Mouse (Mus musculus) small intestine, adult 2 months (tissue): Measurements from ENCODE around the gene Actn4. TPM values are rescaled to one million over a fixed set of nuclear protein-coding genes. Genes with fewer than 3 reads are reported as not detected.

Experiments used
- H3K27ac ChIP-seq: fragments of 200-500 bp; 2 replicates; pipeline ENCODE4 v1.5.1; 2012; ENCODE audit warnings: low read depth, low read length, control low read depth, inconsistent platforms; ENCODE audit not compliant: insufficient read depth
- H3K27me3 ChIP-seq: fragments of 200-500 bp; 2 replicates; pipeline ENCODE4 v1.6.1; 2012; ENCODE audit warnings: mild to moderate bottlenecking, moderate library complexity, low read length, inconsistent platforms; ENCODE audit not compliant: control insufficient read depth, insufficient read depth
- H3K36me3 ChIP-seq: fragments of 200-500 bp; 2 replicates; pipeline ENCODE4 v1.6.1; 2012; ENCODE audit warnings: mild to moderate bottlenecking, low read length, control low read depth, inconsistent platforms; ENCODE audit not compliant: control insufficient read depth, insufficient read depth
- H3K4me1 ChIP-seq: fragments of 200-500 bp; 2 replicates; pipeline ENCODE4 v1.6.1; 2012; ENCODE audit warnings: low read length, inconsistent platforms, mixed read lengths; ENCODE audit not compliant: control insufficient read depth, insufficient read depth, insufficient read length
- H3K4me3 ChIP-seq: fragments of 200-500 bp; 2 replicates; pipeline ENCODE4 v1.5.1; 2012; ENCODE audit warnings: low read depth, mild to moderate bottlenecking, control low read depth, inconsistent platforms, low read length, moderate library complexity
- CTCF ChIP-seq: fragments of 200-500 bp; IDR thresholded peaks from 2 replicates; pipeline ENCODE4 v1.5.1; 2012; ENCODE audit warnings: low read depth, mild to moderate bottlenecking, control low read depth, inconsistent platforms, low read length, moderate library complexity, mixed read lengths; ENCODE audit not compliant: insufficient replicate concordance, insufficient read length; ENCODE audit errors: extremely low read depth
- POLR2A ChIP-seq: fragments of 200-500 bp; IDR thresholded peaks from 2 replicates; pipeline ENCODE4 v1.6.1; 2012; ENCODE audit warnings: low read depth, mild to moderate bottlenecking, control low read depth, inconsistent platforms, low read length, moderate library complexity
- WGBS: fragments of 180-500 bp; shearing (Covaris S2); methylation state at CpG from one replicate; pipeline ENCODE4 v1.1.7; 2018; 5-methylcytosine and 5-hydroxymethylcytosine counted together
- polyA plus RNA-seq: library from polyadenylated mRNA; depleted of rRNA; stranded (reverse); fragments of >200 nt; gene quantifications from 2 replicates; pipeline ENCODE4 v1.2.3, GENCODE M21; 2012

The Actn4 gene
- polyA plus RNA-seq, 1 experiment: 1,069 TPM

DNA sequence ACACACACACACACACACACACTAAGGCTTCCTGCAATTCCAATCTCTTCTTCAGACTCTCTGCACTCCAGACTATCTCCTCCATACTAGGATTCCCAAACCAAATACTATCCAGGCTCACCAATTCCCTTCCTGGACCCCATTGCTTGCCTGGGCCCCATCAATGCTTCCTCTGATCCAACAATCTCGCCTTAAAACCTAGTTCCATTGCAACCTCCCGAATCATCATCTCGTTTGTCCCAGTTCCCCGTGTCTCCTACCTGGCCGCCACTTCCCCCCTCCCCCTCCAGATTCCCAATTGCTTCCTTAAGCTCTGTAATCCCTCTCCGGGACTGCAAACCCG lies 585 bp downstream of the Actn4 start:
- peak overlapping the region; percentile 95 for H3K4me3 ChIP-seq
- WGBS: 0% methylated on average over 7 of the region's 7 CpGs
- H3K36me3 ChIP-seq: peaks cover 4% of the 10 kb centered on the region
- no peaks in the 10 kb centered on the region for H3K27me3 ChIP-seq
- peaks cover 15% of the 10 kb centered on the region; the same call in 1 of the 2 replicates for H3K4me1 ChIP-seq
- H3K27ac ChIP-seq: peak overlapping the region; percentile 95
- no peak for TF ChIP-seq POLR2A
- no peak for TF ChIP-seq CTCF

DNA sequence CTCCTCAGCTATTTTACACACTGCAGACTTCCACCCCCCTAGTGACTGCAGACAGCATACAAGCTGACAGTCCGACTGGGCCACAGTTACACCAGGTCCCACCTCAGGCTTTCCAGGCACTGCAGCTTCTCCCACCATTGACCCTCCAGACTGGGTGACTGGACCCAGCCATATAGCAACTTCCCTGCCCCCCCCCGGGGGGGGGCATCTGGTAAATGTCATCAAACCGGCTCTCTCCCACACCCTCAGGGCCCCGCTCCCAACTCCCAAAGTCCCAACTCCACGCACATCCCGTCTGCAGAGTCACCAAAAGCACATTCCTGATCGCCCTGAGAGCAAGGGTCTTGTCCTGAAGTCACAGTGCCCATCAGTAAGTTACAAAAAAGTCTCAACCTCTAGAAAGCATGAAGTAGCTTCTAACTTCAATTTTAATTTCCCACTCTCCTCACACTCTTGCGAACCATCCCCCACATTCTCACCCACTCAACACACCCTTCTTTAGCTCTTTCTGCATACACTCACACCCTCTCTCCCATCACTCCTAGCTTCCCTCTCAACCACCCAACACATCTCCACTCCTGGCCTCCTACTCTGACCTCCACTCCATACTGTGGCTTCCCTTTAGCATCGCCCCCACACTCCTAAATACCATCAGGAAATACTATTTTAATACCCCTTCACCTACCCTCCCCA lies 1.6 kb downstream of the Actn4 start:
- H3K4me3 ChIP-seq: peak overlapping the region; percentile 66
- WGBS: 9% methylated on average over 9 of the region's 9 CpGs
- peak overlapping the region; percentile 95 for H3K27ac ChIP-seq
- no peaks in the 10 kb centered on the region for H3K27me3 ChIP-seq
- peaks cover 21% of the 10 kb centered on the region; the same call in 1 of the 2 replicates for H3K4me1 ChIP-seq
- TF ChIP-seq CTCF: no peak
- no peak for TF ChIP-seq POLR2A
- H3K36me3 ChIP-seq: peaks cover 6% of the 10 kb centered on the region

DNA sequence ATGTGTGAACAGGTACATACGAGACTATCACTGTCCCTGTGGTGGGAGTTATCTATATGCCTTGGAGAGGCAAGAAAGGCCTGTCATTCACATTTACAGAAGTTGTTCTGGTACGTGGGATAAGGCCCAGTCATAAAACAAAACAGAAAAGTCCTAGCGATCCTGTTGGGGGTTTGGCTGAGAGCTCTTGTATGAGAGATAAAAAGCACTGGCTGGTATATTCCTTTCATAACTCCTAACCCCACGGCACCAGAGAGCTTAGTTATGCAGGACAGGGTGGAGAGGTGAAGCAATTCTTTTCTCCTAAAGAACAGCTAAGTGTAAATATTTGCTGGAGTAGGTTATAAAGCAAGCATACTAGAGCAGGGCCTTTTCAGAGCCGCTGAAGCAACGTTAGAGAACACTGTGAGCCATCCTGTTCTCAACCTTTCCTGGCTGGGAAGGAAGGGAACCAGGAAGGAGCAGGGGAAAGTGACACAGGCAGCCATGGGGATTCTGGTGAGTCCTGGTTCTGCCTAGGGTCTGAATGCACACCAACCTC lies 2.6 kb downstream of the Actn4 start:
- TF ChIP-seq POLR2A (peak; percentile 30; the same call in 1 of the 2 replicates), CTCF (no peak)
- peak overlapping the region; percentile 66 for H3K4me3 ChIP-seq
- WGBS: 6% methylated on average over 6 of the region's 6 CpGs
- H3K36me3 ChIP-seq: peaks cover 8% of the 10 kb centered on the region
- H3K27me3 ChIP-seq: no peaks in the 10 kb centered on the region
- peaks cover 24% of the 10 kb centered on the region; the same call in 1 of the 2 replicates for H3K4me1 ChIP-seq
- H3K27ac ChIP-seq: peak overlapping the region; percentile 95

DNA sequence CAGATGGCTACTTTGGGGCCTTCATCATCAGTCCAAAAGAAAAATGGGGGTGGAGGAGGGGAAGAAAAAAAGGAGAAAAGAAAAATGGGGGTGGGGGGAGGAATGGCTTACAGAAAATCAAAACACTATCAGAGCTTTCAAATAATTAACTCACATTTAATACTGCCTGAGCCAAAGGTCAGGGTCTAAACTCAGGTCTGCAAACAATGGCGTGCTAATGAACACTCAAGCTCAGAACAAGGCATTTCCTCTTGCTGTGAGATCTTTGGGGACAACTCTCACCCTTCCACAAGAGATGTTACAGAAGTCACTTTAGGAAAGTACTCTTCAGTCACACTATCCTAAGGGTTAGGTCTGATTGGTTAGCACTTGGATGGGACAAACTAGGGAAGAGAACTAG lies 3.4 kb downstream of the Actn4 start:
- peak overlapping the region; percentile 95 for H3K27ac ChIP-seq
- no peak overlapping the region for H3K4me3 ChIP-seq
- H3K36me3 ChIP-seq: peaks cover 9% of the 10 kb centered on the region
- H3K27me3 ChIP-seq: no peaks in the 10 kb centered on the region
- 10% methylated on average over 1 of the region's 1 CpGs for WGBS
- H3K4me1 ChIP-seq: peaks cover 21% of the 10 kb centered on the region; the same call in 1 of the 2 replicates
- no peak for TF ChIP-seq POLR2A
- TF ChIP-seq CTCF: no peak

DNA sequence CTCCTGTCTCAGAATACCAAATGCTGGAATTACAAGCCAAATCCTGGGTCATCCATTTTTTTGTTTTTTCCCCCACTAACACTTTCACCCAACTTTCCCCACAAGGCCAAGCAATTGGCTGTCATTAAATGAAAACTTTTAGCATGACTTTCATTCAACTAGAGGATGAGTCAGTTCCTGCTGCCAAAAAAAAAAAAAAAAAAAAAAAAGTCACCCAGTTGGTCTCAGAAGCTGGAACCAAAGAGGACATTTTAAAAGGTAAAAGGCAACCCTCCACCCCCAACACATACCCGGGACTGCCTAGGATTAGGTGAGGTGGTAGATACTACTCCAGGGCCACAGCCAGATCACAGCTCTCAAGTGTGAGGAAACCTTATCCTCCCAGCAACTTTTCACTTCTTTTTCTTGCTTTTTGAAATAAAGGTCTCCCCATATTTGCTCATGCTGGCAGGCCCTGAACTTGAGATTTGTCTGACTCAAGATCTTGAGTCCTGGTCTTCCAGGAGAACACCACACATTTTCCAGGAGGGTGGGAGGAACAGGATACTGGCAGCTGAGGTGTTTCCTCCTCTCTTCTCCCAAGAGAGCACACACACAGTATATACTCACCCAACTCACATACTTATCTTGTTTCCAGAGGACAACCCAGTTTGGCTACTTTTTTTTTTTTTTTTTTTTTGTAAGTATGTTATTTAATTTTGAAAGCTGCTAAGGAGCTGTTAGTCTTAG lies 4.0 kb downstream of the Actn4 start:
- peaks cover 13% of the 10 kb centered on the region for H3K36me3 ChIP-seq
- H3K27me3 ChIP-seq: no peaks in the 10 kb centered on the region
- WGBS: 14% methylated on average over 1 of the region's 1 CpGs
- H3K27ac ChIP-seq: peak overlapping the region; percentile 95
- no peak for TF ChIP-seq POLR2A
- H3K4me3 ChIP-seq: no peak overlapping the region; the same call in 1 of the 2 replicates
- H3K4me1 ChIP-seq: peaks cover 23% of the 10 kb centered on the region; the same call in 1 of the 2 replicates

DNA sequence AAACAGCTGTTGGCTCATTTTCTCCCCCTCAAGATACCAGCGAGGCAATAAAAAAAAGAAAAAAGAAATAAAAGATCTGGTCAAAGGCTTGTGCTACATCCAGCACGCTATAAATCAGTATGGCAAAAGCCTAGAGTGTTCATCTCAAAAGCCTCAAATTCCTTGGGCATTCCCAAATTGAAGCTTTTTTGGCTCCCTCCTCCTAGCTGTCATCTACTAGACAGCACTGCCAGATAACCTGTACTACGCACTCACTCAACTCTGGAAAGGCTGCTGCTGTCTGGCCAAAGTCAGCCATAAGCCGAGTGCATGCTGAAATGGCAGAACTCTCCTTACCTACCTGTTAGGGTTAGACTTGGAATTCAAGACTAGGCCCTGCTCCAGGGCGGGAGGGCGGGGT lies 4.9 kb downstream of the Actn4 start:
- Histone ChIP-seq H3K36me3 (peaks cover 16% of the 10 kb centered on the region), H3K4me1 (peaks cover 23% of the 10 kb centered on the region; the same call in 1 of the 2 replicates), H3K27me3 (no peaks in the 10 kb centered on the region), H3K4me3 (no peak overlapping the region), H3K27ac (peak overlapping the region; percentile 51)
- WGBS: 23% methylated on average over 6 of the region's 6 CpGs
- TF ChIP-seq POLR2A: no peak
- TF ChIP-seq CTCF: no peak

DNA sequence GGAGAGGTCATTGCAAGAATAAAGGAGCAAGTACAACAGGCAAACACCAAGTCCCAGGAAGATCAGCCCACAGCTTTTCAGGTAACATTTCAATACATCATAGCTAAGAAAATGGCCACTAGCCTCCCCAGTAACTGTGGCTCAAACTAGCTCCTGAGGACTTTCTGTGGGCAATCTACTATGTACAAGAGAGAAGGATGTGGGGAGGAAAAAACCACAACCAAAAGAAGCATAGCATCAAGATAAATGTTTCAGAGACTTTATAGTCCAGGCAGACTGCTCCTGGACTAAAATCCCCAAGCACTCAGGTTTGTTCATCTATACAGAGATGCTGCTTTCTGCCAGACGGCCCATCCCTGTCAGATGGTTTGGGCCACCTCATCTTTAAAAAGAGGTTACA lies 5.9 kb downstream of the Actn4 start:
- Histone ChIP-seq H3K27me3 (no peaks in the 10 kb centered on the region), H3K27ac (no peak overlapping the region), H3K4me3 (no peak overlapping the region), H3K4me1 (peaks cover 31% of the 10 kb centered on the region; the same call in 1 of the 2 replicates), H3K36me3 (peaks cover 17% of the 10 kb centered on the region)
- TF ChIP-seq POLR2A (no peak), CTCF (no peak)
- WGBS: 74% methylated on average over 1 of the region's 1 CpGs
